Mouse (Mus musculus) midbrain, embryonic 13.5 days (tissue): ENCODE measurements around the gene Prss30. TPM values are rescaled to one million over a fixed set of nuclear protein-coding genes. Genes with fewer than 3 reads are reported as not detected.

Experiments used
- ATAC-seq: fragments of 200-750 bp; cut with Nextera tagmentation; 2 replicates; pipeline ENCODE4 v1.8.0; 2017; ENCODE audit warnings: mild to moderate bottlenecking, moderate TSS enrichment, moderate library complexity
- H3K27ac ChIP-seq: fragments of 300-500 bp; sonication (generic); 2 replicates; pipeline ENCODE4 v1.5.1; 2015; ENCODE audit warnings: inconsistent platforms, mild to moderate bottlenecking, moderate library complexity
- H3K27me3 ChIP-seq: fragments of 300-500 bp; sonication (generic); 2 replicates; pipeline ENCODE4 v1.6.1; 2015; ENCODE audit warnings: mild to moderate bottlenecking, inconsistent platforms
- H3K36me3 ChIP-seq: fragments of 300-500 bp; sonication (generic); 2 replicates; pipeline ENCODE4 v1.6.1; 2015; ENCODE audit warnings: mild to moderate bottlenecking, inconsistent platforms
- H3K4me1 ChIP-seq: fragments of 300-500 bp; sonication (generic); replicated peaks from 2 replicates; pipeline ENCODE4 v1.6.1; 2015; ENCODE audit warnings: inconsistent platforms
- H3K4me2 ChIP-seq: fragments of 300-500 bp; sonication (generic); replicated peaks from 2 replicates; pipeline ENCODE4 v1.6.1; 2015; ENCODE audit warnings: moderate library complexity, mild to moderate bottlenecking, inconsistent platforms
- H3K4me3 ChIP-seq: fragments of 300-500 bp; sonication (generic); replicated peaks from 2 replicates; pipeline ENCODE4 v1.5.1; 2015; ENCODE audit warnings: mild to moderate bottlenecking, inconsistent platforms
- H3K9ac ChIP-seq: fragments of 300-500 bp; sonication (generic); replicated peaks from 2 replicates; pipeline ENCODE4 v1.6.1; 2015; ENCODE audit warnings: mild to moderate bottlenecking, inconsistent platforms
- H3K9me3 ChIP-seq: fragments of 300-500 bp; sonication (generic); 2 replicates; pipeline ENCODE4 v1.6.1; 2016; ENCODE audit warnings: mild to moderate bottlenecking, inconsistent platforms
- whole genome bisulfite sequencing: fragments of 180-500 bp; shearing (Covaris S2); methylation state at CpG from one replicate; pipeline ENCODE4 v1.1.7; 2015; 5-methylcytosine and 5-hydroxymethylcytosine counted together
- polyA plus RNA-seq: library from polyadenylated mRNA; unstranded; fragments of >200 nt; fragmentation: Nextera tagmentation; extraction: Ambion mirVana; gene quantifications from 2 replicates; pipeline ENCODE4 v1.2.1, GENCODE M21; 2015

The Prss30 gene
- not detected in 2 replicates for polyA plus RNA-seq

DNA sequence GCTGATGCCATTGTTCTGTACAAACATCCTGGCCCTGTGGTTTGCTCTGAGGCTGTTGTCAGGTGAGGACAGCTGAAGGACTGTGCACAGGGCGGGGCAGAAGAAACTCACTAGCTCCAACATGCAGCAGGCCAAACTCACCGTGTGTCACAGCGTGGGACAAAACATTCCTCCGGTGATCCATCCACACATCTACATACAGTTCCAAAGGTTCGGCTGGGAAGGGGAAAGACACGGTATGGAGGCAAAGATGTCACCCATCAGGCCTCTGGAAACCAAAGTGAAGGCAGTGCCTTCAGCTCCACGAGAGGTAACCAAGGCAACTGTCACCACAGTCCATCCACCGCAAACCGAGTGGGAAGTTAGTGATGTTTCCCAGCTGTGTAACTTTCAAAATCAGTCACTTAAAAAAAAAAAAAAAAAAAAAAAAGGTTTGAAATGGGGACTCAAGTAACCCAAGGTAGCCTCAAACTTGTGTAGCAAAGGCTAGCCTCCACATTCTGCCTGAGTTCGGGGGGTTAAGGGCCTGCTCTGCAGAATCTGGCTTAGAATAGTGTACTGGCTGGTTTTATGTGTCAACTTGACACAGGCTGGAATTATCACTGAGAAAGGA, at the start of gene Prss30:
Prss30 (minus strand) TSS at position 270 of the 613 bp plus-strand sequence.
- no peaks in the 10 kb centered on the region; the same call in 1 of the 2 replicates for H3K4me1 ChIP-seq
- H3K27me3 ChIP-seq: no peaks in the 10 kb centered on the region
- no peak within 1 kb of the TSS for H3K4me2 ChIP-seq
- H3K27ac ChIP-seq: no peak within 1 kb of the TSS
- no peaks in the 10 kb centered on the region for H3K36me3 ChIP-seq
- no peaks in the 10 kb centered on the region for H3K9me3 ChIP-seq
- no peak within 1 kb of the TSS for H3K9ac ChIP-seq
- H3K4me3 ChIP-seq: no peak within 1 kb of the TSS
- 85% methylated on average over 10 of the region's 10 CpGs for WGBS
- ATAC-seq: no peak

DNA sequence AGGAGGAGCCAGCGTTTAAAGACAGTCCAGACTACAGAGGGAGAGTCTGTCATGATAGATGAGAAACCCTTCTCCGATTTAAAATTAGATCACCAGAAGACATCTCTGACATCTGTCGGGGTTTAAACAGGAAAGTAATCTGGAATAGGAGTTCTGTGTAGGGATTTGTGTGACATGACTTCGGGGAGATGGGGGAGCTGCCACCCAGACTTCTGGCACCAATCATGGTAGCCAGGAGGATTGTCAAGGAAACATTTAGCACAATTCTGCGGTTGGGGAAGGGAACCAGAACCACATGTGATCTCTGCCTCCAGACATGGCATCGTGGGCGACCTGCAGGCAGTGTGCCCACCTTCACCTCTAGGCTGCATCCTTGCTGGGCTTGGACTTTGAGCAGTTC, 49.1 kb upstream of the Prss30 start:
- no peaks in the 10 kb centered on the region for H3K27me3 ChIP-seq
- H3K9me3 ChIP-seq: no peaks in the 10 kb centered on the region
- no peak overlapping the region for H3K4me2 ChIP-seq
- H3K9ac ChIP-seq: no peak overlapping the region
- no peak for ATAC-seq
- no peaks in the 10 kb centered on the region for H3K36me3 ChIP-seq
- 88% methylated on average over 7 of the region's 7 CpGs for WGBS
- no peaks in the 10 kb centered on the region for H3K4me1 ChIP-seq
- no peak overlapping the region for H3K4me3 ChIP-seq
- H3K27ac ChIP-seq: no peak overlapping the region

DNA sequence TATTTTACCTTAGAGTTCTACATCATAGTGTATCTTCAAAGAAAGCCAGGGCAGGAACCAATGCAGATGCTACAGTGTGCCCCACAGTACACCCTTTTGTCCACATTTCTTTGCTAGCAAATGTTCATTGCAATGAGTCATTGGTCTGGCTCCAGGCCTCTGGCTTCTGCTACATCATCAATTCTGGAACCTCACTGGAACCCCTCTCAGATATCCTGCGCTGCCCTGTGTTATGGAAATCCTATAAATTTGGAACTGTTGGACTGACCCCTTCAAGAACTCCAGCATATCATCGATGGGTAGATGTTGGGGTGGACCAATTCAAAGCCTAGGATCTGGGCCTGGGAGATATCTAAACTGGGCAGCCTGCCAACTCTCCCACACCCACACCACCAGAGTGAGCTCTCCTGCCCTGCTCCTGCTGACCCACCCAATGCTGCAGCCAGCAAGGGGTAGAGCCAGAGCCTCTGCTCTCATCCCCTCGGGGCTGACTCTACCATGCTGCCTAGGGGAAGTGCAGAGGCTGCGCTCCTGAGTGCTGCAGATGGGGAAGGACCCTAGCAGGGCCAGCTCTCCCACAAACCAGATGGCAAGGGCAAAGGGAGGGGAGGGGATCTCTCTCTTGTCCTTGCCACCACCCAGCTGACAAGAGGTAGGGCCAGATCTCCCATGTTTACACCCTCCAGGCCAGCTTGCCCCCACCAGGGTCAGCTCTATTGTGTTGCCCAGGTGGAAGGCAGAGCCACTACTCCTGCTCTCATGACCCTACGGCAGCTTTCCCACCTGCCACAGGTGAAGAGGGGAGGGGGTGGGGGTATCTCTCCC, 41.2 kb upstream of the Prss30 start:
- H3K27ac ChIP-seq: no peak overlapping the region
- no peak overlapping the region for H3K4me3 ChIP-seq
- ATAC-seq: no peak
- no peaks in the 10 kb centered on the region for H3K4me1 ChIP-seq
- no peaks in the 10 kb centered on the region for H3K27me3 ChIP-seq
- H3K4me2 ChIP-seq: no peak overlapping the region
- H3K9ac ChIP-seq: no peak overlapping the region
- H3K36me3 ChIP-seq: no peaks in the 10 kb centered on the region
- WGBS: 81% methylated on average over 5 of the region's 5 CpGs
- H3K9me3 ChIP-seq: no peaks in the 10 kb centered on the region

DNA sequence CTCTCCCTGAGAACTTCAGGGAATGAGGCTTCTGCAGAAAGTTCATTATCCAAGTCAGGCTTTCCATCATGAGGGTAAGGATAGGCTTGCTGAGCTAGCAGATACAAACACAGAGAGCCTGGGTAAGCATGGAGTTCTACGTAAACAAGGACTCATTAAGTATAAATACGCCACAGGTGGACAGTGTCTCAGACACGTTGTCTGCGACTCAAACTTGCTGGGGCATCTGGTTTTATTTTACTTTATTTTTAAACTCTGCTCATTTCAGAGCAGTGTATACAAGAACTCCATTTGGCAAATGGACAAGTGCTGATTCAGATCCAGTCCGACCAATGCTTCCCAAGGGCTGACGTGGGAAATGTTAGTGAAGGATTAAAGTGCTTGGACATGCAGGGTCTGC, 40.3 kb upstream of the Prss30 start:
- no peak for ATAC-seq
- no peak overlapping the region for H3K4me3 ChIP-seq
- no peak overlapping the region for H3K27ac ChIP-seq
- no peak overlapping the region for H3K9ac ChIP-seq
- H3K36me3 ChIP-seq: no peaks in the 10 kb centered on the region
- WGBS: 86% methylated on average over 6 of the region's 6 CpGs
- H3K9me3 ChIP-seq: no peaks in the 10 kb centered on the region
- no peaks in the 10 kb centered on the region for H3K27me3 ChIP-seq
- H3K4me1 ChIP-seq: no peaks in the 10 kb centered on the region
- H3K4me2 ChIP-seq: no peak overlapping the region

DNA sequence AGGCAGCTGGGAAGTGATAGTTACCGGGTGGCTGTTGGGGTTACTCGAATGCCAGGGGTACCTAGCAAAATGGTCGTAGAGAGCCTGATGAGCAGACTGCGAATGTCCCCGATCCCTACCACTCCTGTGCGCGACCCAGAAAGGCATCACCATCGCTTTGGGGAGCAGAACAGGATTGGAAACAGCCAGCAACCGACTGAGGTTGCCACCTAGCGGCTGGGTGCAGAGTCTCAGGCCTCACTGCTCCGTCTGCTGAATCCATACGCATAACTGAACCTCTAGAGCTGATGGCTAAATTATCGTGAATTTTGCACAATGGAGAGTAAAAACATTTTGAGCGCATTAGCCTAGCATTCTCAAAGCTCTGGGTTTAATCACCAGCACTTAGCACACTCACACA, 35.4 kb upstream of the Prss30 start:
- H3K27ac ChIP-seq: no peak overlapping the region
- no peak overlapping the region for H3K4me3 ChIP-seq
- ATAC-seq: no peak
- H3K36me3 ChIP-seq: no peaks in the 10 kb centered on the region
- no peak overlapping the region for H3K4me2 ChIP-seq
- WGBS: 29% methylated on average over 14 of the region's 14 CpGs
- H3K4me1 ChIP-seq: no peaks in the 10 kb centered on the region
- no peaks in the 10 kb centered on the region for H3K27me3 ChIP-seq
- H3K9ac ChIP-seq: no peak overlapping the region
- H3K9me3 ChIP-seq: no peaks in the 10 kb centered on the region

DNA sequence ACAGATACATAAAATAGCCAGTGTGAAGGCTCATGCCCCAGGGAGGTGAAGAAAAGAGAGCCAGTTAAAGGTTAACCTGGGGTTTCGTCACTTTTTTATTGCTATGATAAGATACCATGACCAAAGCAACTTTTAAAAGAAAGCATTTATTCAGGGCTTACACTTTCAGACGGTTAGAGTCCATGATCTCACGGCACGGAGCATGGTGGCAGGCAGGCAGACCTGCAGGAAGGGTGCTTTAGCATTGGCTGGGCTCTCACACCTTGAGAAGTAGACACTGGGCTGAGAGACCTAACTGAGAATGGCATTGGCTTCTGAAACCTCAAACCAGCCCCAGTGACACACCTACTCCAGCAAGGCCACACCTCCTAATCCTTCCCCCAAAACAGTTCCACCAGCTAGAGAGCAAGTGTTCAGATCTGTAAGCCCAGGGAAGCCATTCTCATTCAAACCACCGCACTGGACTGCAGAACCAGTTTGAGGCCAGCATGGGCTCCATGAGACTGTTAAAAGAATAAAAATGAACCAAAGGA, 34.1 kb upstream of the Prss30 start:
- WGBS: 85% methylated on average over 5 of the region's 5 CpGs
- Histone ChIP-seq H3K9me3 (no peaks in the 10 kb centered on the region), H3K4me2 (no peak overlapping the region), H3K27me3 (no peaks in the 10 kb centered on the region), H3K4me1 (no peaks in the 10 kb centered on the region), H3K9ac (no peak overlapping the region), H3K27ac (no peak overlapping the region), H3K4me3 (no peak overlapping the region), H3K36me3 (no peaks in the 10 kb centered on the region)
- ATAC-seq: no peak

DNA sequence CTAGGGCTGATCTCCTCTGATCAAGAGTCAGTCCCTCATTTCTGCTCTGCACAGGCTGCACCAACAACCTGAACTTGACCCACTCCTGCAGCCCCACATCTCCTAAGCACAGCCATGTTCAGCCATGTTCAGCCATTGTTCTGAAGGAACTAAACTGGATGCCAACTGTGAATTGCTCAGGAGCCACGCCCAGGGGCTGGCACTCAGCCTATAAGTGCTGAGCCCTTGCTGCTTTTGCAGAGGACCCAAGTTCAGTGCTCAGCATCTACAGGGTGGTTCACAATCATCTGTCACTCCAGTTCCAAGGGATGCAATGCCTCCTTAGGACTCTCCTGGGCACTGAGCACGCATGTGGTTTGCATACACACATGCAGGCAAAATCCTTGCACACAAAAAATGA, 32.6 kb upstream of the Prss30 start:
- Histone ChIP-seq H3K27ac (no peak overlapping the region), H3K9me3 (no peaks in the 10 kb centered on the region), H3K9ac (no peak overlapping the region), H3K4me2 (no peak overlapping the region), H3K4me3 (no peak overlapping the region), H3K36me3 (no peaks in the 10 kb centered on the region), H3K27me3 (no peaks in the 10 kb centered on the region; the same call in 1 of the 2 replicates), H3K4me1 (no peaks in the 10 kb centered on the region)
- ATAC-seq: no peak
- WGBS: 81% methylated on average over 2 of the region's 2 CpGs

DNA sequence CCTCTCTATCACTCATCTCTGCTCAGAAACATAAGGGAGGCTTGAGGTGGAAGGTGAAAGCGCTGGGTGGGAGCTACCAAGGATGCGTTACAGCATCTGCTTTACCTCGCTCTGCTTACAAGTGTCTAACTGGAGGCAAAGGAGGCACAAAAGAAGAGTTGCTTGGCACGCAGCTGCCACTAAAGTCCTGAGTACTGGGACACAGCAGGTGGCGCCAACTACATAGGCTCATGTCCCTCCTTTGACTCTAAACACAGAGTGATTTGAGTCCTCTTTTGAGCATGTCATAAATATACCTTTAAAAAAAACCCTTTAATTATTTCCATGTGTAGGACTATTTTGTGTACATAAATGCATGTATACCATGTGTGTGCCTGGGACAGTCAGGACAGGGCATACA, 29.3 kb upstream of the Prss30 start:
- H3K9me3 ChIP-seq: no peaks in the 10 kb centered on the region
- ATAC-seq: no peak
- no peak overlapping the region for H3K27ac ChIP-seq
- no peak overlapping the region for H3K4me3 ChIP-seq
- H3K4me2 ChIP-seq: no peak overlapping the region
- H3K36me3 ChIP-seq: no peaks in the 10 kb centered on the region
- H3K27me3 ChIP-seq: no peaks in the 10 kb centered on the region; the same call in 1 of the 2 replicates
- no peaks in the 10 kb centered on the region for H3K4me1 ChIP-seq
- WGBS: 61% methylated on average over 5 of the region's 5 CpGs
- no peak overlapping the region for H3K9ac ChIP-seq

DNA sequence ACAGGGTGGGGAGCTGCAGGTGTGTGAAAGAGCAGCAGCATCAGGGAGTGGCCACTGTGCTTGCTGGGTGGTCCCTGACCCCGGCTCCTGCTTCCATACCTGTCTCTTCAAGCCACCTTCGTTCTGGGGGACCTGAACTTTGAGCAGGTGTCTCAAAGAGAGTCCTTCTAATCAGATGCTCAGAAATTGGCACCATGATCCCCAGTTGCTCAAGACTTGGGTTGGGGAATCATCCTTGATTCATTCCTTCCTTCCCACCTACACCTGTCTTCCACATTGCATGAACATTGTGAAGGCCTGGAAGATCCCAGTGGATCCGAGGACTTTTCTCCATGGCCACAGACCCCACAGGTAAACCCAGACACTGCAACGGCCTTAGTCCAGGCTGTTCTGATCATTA, 27.7 kb upstream of the Prss30 start:
- Histone ChIP-seq H3K9ac (no peak overlapping the region), H3K36me3 (no peaks in the 10 kb centered on the region), H3K4me3 (no peak overlapping the region), H3K9me3 (no peaks in the 10 kb centered on the region), H3K4me1 (no peaks in the 10 kb centered on the region), H3K27me3 (no peaks in the 10 kb centered on the region; the same call in 1 of the 2 replicates), H3K4me2 (no peak overlapping the region), H3K27ac (no peak overlapping the region)
- 83% methylated on average over 4 of the region's 4 CpGs for WGBS
- ATAC-seq: no peak

DNA sequence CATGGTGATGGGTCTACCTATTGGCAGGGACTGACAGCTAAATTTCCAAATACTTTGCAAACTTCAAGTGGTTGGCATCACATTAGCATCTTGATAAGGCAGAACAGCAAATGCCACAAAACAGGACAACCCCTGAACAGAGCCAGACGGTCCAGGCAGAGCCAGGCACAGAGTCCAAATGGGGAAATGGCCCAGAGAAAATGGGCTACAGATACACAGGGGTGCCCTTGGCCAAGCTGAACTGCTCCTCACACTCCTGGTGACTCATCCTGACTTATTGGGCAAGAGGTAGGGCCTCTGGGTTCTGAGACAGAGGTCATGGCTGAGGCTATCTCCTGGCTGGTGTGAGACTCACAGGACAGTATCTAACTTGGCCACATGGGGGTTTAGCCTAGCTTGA, 27.0 kb upstream of the Prss30 start:
- Histone ChIP-seq H3K9me3 (no peaks in the 10 kb centered on the region), H3K4me3 (no peak overlapping the region), H3K27me3 (no peaks in the 10 kb centered on the region; the same call in 1 of the 2 replicates), H3K9ac (no peak overlapping the region), H3K4me2 (no peak overlapping the region), H3K36me3 (no peaks in the 10 kb centered on the region), H3K4me1 (no peaks in the 10 kb centered on the region), H3K27ac (no peak overlapping the region)
- WGBS: 77% methylated on average over 1 of the region's 1 CpGs
- ATAC-seq: no peak

DNA sequence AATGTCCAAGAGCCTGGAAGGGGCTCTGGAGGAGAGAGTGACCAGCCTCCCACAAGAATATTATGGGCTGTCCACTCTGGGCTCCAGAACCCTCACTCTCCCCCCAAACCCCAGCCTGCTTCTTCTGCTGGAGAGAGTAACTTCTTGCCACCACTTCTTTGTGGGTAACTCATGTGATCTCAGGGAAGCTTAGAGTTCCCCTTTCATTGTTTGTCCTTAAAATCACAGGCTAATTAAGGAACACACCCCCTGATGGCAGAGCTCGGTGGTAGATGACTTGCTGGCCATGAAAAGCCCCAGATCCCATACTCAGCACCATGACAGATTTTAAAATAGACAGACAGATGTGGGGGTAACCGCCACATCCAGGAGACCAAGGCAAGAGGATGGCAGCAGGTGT, 26.6 kb upstream of the Prss30 start:
- Histone ChIP-seq H3K4me3 (no peak overlapping the region), H3K27ac (no peak overlapping the region), H3K4me1 (no peaks in the 10 kb centered on the region), H3K9me3 (no peaks in the 10 kb centered on the region), H3K9ac (no peak overlapping the region), H3K36me3 (no peaks in the 10 kb centered on the region), H3K4me2 (no peak overlapping the region), H3K27me3 (no peaks in the 10 kb centered on the region; the same call in 1 of the 2 replicates)
- WGBS: 55% methylated on average over 2 of the region's 2 CpGs
- ATAC-seq: no peak

DNA sequence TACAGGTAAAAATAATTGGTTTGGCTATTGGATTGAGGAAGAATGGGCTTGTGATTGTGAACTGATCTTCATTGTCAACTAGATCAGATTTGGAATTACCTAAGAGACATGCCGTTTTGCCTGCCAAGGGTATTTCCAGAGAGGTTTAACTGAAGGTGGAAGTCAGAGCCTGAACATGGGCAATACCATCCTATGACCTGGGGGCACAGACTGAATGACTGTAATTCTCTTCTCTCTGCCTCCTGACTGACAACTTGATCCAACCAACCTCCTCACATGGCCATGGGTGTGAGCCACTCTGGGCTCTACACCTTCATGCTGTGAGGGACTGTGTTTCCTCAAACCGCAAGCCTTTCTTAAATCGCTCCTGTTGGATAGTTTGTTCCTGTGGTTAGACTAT, 24.7 kb upstream of the Prss30 start:
- Histone ChIP-seq H3K4me3 (no peak overlapping the region), H3K27me3 (no peaks in the 10 kb centered on the region; the same call in 1 of the 2 replicates), H3K9ac (no peak overlapping the region), H3K9me3 (no peaks in the 10 kb centered on the region), H3K36me3 (no peaks in the 10 kb centered on the region), H3K4me2 (no peak overlapping the region), H3K27ac (no peak overlapping the region), H3K4me1 (no peaks in the 10 kb centered on the region)
- ATAC-seq: no peak
- WGBS: 99% methylated on average over 3 of the region's 3 CpGs
